Mouse (Mus musculus) heart, postnatal 0 days (tissue): ENCODE results near the gene Mss51.

Source experiments
- CTCF ChIP-seq: IDR thresholded peaks from 2 replicates; pipeline ENCODE4 v1.5.1; 2016; ENCODE audit warnings: antibody characterized with exemption, control low read depth, low read depth
- EP300 ChIP-seq: IDR thresholded peaks from 2 replicates; pipeline ENCODE4 v1.6.1; 2016; ENCODE audit warnings: antibody characterized with exemption, low read depth

GRCm38 (mm10) chr14:20460216-20460615 is 36.5 kb downstream of the Mss51 start:
- TF ChIP-seq CTCF (no peak), EP300 (no peak)
